Mouse (Mus musculus) CD4-positive helper T cell, adult 2 months (primary cell): ENCODE measurements around the gene Lrrc4b.

Experiments used
- DNase-seq: peaks from one replicate; pipeline ENCODE4 v3.0.0-alpha.2; 2012; ENCODE audit warnings: low read depth, missing footprints, low spot score

The Lrrc4b gene

GRCm38 (mm10) chr7:44436267-44436666 lies 7.4 kb downstream of the Lrrc4b start:
- DNase-seq = no peak

GRCm38 (mm10) chr7:44437188-44437587 lies 8.4 kb downstream of the Lrrc4b start:
- no peak for DNase-seq

GRCm38 (mm10) chr7:44437933-44438332 lies 9.1 kb downstream of the Lrrc4b start:
- DNase-seq = no peak

DNA sequence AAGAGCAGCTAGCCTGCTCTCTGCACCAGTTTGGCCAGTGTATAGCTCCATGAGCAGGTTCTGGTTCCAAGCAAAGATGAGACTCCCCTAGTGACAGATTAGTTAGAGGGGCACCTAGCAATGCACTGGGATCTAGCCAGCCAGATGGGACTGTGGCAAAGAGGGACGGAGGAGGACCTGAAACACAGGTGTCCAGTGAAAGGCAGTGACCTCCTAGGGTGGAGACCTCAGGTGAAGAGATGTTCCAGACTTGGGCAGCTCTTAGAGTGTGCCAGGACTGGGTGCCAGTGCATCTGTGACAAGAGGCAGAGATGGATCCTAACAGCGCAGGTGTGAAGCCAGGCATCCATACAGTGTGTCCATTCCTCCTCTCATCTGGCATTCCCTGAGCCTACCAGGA lies 10.9 kb downstream of the Lrrc4b start:
- no peak for DNase-seq

- DNase-seq = no peak
Observed at GRCm38 (mm10) chr7:44440479-44440878, 11.7 kb downstream of the Lrrc4b start.

DNA sequence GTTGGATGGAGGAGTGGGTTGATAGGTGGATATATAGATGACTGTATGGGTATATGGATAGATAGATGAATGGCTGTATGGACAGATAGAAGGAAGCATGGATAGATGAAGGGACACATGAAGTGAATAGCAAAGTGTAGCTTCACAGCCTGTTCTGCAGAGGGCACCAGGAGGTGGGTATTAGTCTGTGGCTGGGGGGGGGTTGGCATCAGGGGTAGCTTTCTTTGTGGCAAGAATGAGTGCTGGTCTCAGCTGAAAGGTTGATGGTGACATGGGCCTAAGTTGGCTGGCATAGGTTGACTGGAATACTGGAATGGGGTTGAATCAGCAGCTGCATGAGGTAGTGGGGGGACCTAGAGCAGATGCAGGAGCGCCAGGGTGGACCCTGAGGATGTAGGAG lies 12.4 kb downstream of the Lrrc4b start:
- DNase-seq = no peak

- DNase-seq = no peak
Observed at GRCm38 (mm10) chr7:44441648-44442109, 12.9 kb downstream of the Lrrc4b start.

DNA sequence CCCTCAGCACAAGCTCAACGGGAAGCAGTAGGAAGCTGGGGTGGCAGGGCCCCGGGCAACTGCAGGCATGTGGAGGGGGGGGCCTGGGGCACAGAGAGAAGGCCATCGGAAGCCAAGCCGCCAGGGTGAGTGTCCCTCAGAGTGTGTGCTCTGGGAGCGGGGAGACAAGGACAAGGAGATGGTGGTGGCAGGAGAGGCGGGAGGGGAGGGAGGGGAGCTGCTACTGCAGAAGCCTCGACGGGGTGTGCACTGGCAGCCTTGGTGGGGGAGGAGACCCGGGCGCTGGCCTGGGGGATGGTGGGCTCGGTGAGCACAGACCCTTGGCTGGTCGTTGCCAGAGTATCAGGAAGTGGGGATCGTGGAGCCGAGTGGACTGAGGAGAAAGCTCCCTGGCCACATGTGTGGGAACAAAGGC lies 13.6 kb downstream of the Lrrc4b start:
- DNase-seq = no peak

DNA sequence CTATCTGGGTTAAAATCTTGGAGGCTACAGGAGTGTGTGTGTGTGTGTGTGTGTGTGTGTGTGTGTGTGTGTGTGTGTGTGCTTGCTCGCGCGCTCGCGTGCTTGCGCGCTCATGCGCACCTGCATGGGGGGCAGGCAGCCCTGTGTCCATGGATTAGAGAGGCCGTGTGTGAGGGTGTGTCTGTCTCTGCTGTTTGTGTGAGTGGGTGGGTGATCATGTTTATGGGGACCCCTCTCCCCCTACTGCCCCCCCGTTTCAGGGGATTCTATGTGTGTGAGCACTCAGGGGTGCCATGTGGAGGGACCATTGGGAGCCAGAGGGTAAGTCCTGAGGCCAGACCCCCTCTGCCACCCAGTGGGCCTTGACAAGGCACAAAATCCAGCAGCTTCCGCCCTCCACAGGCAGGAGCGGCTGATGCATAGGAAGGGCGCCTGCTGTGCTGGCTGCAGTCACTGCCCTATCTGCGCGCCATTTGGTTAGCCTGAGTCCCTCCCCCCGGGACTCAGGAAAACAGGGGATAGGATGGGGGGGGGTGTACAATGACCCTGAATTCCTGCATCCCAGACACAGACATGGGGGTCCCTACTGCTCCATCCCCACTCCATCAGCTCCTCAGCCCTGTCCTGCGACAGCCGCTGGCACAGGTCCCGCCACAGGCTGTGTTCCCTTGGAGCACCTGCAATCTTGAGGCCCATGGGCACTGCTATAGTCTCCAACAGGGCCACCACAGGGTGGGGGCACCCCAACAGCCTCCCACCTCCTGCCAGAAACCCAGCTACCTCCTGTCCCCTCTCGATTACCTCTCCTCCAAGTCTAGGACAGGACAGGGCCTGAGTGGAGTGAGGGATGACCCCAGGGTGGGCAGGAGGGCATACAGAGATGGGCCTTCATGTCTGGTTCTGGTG lies 14.7 kb downstream of the Lrrc4b start:
- DNase-seq = no peak

GRCm38 (mm10) chr7:44444886-44445527 lies 16.2 kb downstream of the Lrrc4b start:
- DNase-seq = no peak

DNA sequence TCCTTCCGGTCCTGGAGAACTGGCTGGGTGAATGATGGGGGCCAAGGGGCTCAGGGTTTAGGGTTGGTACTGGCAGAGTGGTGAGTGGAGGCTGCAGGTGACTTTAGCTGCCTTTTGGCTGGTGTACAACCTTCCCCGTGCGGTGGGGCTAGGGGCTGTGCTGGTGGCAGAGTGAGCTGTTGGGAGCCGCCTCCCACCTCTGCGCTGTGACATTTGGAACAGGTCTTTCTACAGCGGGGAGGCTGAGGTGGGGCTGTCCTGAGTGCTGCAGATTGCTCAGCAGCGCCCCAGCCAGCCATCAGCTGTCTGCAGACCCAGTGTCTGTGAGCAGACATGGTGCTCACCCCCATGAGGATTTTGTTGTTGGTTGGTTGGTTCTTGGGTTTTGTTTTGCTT lies 16.7 kb downstream of the Lrrc4b start:
- no peak for DNase-seq

DNA sequence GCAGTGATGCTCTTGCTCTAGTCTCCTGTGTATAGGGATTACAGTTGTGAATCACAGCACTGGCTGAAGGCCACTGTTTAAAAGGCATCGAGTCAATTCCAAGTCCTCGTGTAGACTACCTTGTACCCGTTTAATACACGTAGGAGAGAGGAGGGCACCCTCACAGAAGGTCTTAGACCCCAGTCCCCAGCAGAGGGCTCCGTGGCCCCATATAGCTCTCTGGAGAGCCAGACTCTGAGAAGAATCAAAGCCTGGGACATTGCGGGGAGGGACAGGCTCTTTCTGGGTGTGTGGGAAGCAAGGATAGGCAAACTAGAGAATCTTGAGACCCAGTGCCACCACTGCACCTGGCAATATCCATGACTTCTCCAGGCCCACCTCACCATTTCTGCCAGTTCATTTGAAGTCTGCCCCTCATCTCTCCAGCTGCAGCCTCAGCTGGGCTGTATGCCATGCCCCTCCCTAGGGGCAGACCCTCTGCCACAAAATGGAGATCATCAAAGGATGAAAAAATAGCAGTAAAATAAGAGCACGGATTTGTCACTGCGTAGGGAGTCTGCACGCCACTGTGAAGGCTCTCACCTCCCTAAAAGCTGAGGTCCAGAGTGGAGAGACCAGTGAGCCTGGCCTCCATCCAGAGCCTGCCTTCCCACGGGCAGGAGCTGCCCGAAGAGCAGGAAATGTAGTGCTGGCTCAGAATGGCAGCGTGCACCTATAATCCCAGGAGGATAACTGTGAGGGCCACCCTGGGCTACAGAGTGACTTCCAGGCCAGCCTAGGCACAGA lies 17.4 kb downstream of the Lrrc4b start:
- no peak for DNase-seq

DNA sequence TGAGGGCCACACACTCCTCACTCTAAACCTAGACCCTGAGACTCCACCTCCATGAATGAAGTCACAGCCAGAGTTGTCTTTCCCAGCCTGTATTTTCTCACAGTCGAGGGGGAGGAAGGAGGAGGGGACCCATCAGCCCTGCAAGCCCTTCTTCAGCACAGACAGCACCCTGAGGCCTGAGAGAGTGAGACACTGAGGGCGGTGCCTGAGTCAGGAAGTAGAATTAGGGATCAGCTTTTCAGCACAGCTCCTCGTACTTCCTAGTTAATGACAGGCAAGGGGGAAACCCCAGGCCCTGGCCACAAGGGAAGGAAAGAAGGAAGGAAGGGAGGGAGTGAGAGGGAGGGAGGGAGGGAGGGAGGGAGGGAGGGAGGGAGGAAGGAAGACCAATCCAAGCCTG lies 24.4 kb downstream of the Lrrc4b start:
- DNase-seq = no peak

DNA sequence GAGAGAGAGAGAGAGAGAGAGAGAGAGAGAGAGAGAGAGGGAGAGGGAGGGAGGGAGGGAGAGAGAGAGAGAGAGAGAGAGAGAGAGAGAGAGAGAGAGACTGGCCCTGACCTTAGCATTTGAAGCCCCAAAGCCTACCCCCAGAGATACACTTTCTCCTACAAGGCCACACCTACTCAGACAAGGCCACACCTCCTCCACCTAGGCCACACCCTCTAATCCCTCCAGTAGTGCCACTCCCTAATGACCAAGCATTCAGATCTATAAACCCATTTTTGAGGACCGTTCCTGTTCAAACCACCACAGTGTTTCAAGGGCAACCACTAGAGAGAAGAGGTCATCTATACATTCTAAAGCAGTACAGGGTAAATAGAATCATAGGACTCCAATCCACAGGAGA lies 27.5 kb downstream of the Lrrc4b start:
- no peak for DNase-seq

GRCm38 (mm10) chr7:44460067-44460466 lies 31.2 kb downstream of the Lrrc4b start:
- DNase-seq = no peak

DNA sequence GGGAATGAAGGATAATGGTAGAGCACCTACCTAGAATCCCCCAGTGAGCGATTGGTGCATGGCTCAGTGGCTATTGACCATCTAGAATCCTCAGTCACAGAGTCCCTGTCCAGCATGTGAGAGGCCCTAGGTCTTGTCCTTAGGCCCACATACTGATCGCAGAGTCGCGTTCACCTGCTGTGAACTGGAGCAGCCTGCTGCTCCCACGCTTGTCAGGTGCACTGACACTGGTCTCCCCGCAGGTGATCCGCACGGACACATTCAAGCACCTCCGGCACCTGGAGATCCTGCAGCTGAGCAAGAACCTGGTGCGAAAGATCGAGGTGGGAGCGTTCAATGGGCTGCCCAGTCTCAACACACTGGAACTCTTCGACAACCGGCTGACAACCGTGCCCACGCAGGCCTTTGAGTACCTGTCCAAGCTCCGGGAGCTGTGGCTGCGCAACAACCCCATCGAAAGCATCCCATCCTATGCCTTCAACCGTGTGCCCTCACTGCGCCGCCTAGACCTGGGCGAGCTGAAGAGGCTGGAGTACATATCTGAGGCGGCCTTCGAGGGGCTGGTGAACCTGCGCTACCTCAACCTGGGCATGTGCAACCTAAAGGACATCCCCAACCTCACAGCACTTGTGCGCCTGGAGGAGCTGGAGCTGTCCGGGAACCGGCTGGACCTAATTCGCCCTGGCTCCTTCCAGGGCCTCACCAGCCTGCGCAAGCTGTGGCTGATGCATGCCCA lies 32.1 kb downstream of the Lrrc4b start:
- no peak for DNase-seq

GRCm38 (mm10) chr7:44461503-44462217 lies 32.8 kb downstream of the Lrrc4b start:
- DNase-seq = no peak

- DNase-seq = no peak
Observed at GRCm38 (mm10) chr7:44462218-44463055, 33.6 kb downstream of the Lrrc4b start.

- no peak for DNase-seq
Observed at GRCm38 (mm10) chr7:44463056-44463425, 34.2 kb downstream of the Lrrc4b start.
